ENCODE assay signal across 8 mouse cellular contexts in genomic region chr2:157571224-157571832, GRCm38 (mm10). TPM values are rescaled to one million over a fixed set of nuclear protein-coding genes. Genes with fewer than 3 reads are reported as not detected.
A peak's percentile ranks its signal among the peaks of the same experiment; 100 is the strongest.
DNase-seq lines count a peak whose midpoint lies in the region; ATAC-seq and TF ChIP-seq lines count a peak whose summit lies in the region.

Blcap (minus strand) TSS chr2:157571274.

- H3K9ac ChIP-seq in embryonic facial prominence, embryonic 11.5 days (replicated peaks; ENCODE audit: low read length) = no peak within 1 kb of the TSS
- no peak within 1 kb of the TSS for H3K9ac ChIP-seq in heart, adult 2 months (ENCODE audit: low read depth, low read length)
- H3K9ac ChIP-seq in limb, embryonic 15.5 days = no peak within 1 kb of the TSS
- H3K9ac ChIP-seq in midbrain, postnatal 0 days (replicated peaks; ENCODE audit: low read length, poor library complexity, severe bottlenecking) = no peak within 1 kb of the TSS

- 10% methylated on average over 6 of the region's 6 CpGs for WGBS in embryonic facial prominence, embryonic 11.5 days
- 10% methylated on average over 6 of the region's 6 CpGs for WGBS in heart, adult 2 months
- WGBS in limb, embryonic 15.5 days = 5% methylated on average over 6 of the region's 6 CpGs
- WGBS in midbrain, postnatal 0 days = 7% methylated on average over 6 of the region's 6 CpGs

- no peaks in the 10 kb centered on the region; the same call in 1 of the 2 replicates for H3K36me3 ChIP-seq in embryonic facial prominence, embryonic 11.5 days (replicated peaks; ENCODE audit: control insufficient read depth, insufficient read depth, low read depth, low read length)
- H3K36me3 ChIP-seq in heart, adult 2 months (ENCODE audit: control insufficient read depth, insufficient read depth, low read length) = no peaks in the 10 kb centered on the region
- H3K36me3 ChIP-seq in limb, embryonic 15.5 days = no peaks in the 10 kb centered on the region
- H3K36me3 ChIP-seq in midbrain, postnatal 0 days (ENCODE audit: insufficient read depth, low read length) = no peaks in the 10 kb centered on the region

- no peaks in the 10 kb centered on the region for H3K9me3 ChIP-seq in embryonic facial prominence, embryonic 11.5 days (replicated peaks; ENCODE audit: control insufficient read depth, low read length)
- no peaks in the 10 kb centered on the region for H3K9me3 ChIP-seq in limb, embryonic 15.5 days
- H3K9me3 ChIP-seq in midbrain, postnatal 0 days (ENCODE audit: low read length) = no peaks in the 10 kb centered on the region

- intact Hi-C loops in heart, adult 2 months (cut with DNase I) = loop anchor here (1.0 to 2.0 kb wide), 4 partner anchors 91 to 285 kb away; no protein-coding TSS in a partner anchor

- TF ChIP-seq EP300 in heart, adult 2 months (IDR thresholded peaks at IDR 0.05; ENCODE audit: insufficient read depth, low read depth, low read length) = no peak

- H3K27me3 ChIP-seq in embryonic facial prominence, embryonic 11.5 days (ENCODE audit: control insufficient read depth, insufficient read depth, low read length) = no peaks in the 10 kb centered on the region
- no peaks in the 10 kb centered on the region for H3K27me3 ChIP-seq in heart, adult 2 months (ENCODE audit: control insufficient read depth, insufficient read depth, low read length)
- H3K27me3 ChIP-seq in limb, embryonic 15.5 days = no peaks in the 10 kb centered on the region
- H3K27me3 ChIP-seq in midbrain, postnatal 0 days (ENCODE audit: insufficient read depth, low read length) = no peaks in the 10 kb centered on the region

- no peaks in the 10 kb centered on the region; the same call in 1 of the 2 replicates for H3K4me1 ChIP-seq in embryonic facial prominence, embryonic 11.5 days (ENCODE audit: control insufficient read depth, insufficient read depth, low read length)
- H3K4me1 ChIP-seq in heart, adult 2 months (ENCODE audit: control insufficient read depth, insufficient read depth, low read length) = peaks cover 2% of the 10 kb centered on the region
- H3K4me1 ChIP-seq in limb, embryonic 15.5 days = peaks cover 5% of the 10 kb centered on the region; the same call in 1 of the 2 replicates
- 0 out of 2 replicates have a peak, but pooled peaks cover 3% of the 10 kb centered on the region for H3K4me1 ChIP-seq in midbrain, postnatal 0 days (ENCODE audit: insufficient read depth, low read length)

- H3K79me2 ChIP-seq in heart, adult 2 months (replicated peaks; ENCODE audit: control insufficient read depth, insufficient read depth, low read length) = no peaks in the 10 kb centered on the region

- H3K4me2 ChIP-seq in embryonic facial prominence, embryonic 11.5 days (ENCODE audit: low read depth, low read length) = no peak within 1 kb of the TSS
- H3K4me2 ChIP-seq in limb, embryonic 15.5 days = no peak within 1 kb of the TSS
- no peak within 1 kb of the TSS for H3K4me2 ChIP-seq in midbrain, postnatal 0 days (ENCODE audit: low read depth, low read length, poor library complexity, severe bottlenecking)

- no peak within 1 kb of the TSS for H3K4me3 ChIP-seq in embryonic facial prominence, embryonic 11.5 days (ENCODE audit: low read depth, low read length)
- H3K4me3 ChIP-seq in heart, adult 2 months = no peak within 1 kb of the TSS
- H3K4me3 ChIP-seq in limb, embryonic 15.5 days = no peak within 1 kb of the TSS
- H3K4me3 ChIP-seq in midbrain, postnatal 0 days (ENCODE audit: low read depth, low read length) = no peak within 1 kb of the TSS

- TF ChIP-seq POLR2A in heart, adult 2 months (IDR thresholded peaks at IDR 0.05; ENCODE audit: insufficient read depth, low read depth, low read length) = no peak

- peak; percentile 98 for TF ChIP-seq CTCF in heart, adult 2 months (IDR thresholded peaks at IDR 0.05)
- TF ChIP-seq CTCF in midbrain, postnatal 0 days (IDR thresholded peaks at IDR 0.05) = peak; percentile 95

- DNase-seq in CD4-positive, CD25-positive, alpha-beta regulatory T cell, adult 2 months (ENCODE audit: low read depth, low spot score) = peak; percentile 75
- peak; percentile 80 for DNase-seq in embryonic facial prominence, embryonic 11.5 days (ENCODE audit: low spot score)
- DNase-seq in heart, adult 2 months = peak; percentile 38 to 62
- peak; percentile 70 for DNase-seq in kidney, adult 9 months
- DNase-seq in midbrain, postnatal 0 days (ENCODE audit: low spot score) = peak; percentile 75
- peak; percentile 49 for DNase-seq in thymus, postnatal 25 days

- H3K27ac ChIP-seq in embryonic facial prominence, embryonic 11.5 days (replicated peaks; ENCODE audit: low read depth, low read length) = no peak within 1 kb of the TSS
- no peak within 1 kb of the TSS for H3K27ac ChIP-seq in heart, adult 2 months
- H3K27ac ChIP-seq in limb, embryonic 15.5 days = no peak within 1 kb of the TSS
- no peak within 1 kb of the TSS for H3K27ac ChIP-seq in midbrain, postnatal 0 days (ENCODE audit: low read depth, low read length)

- no peak for ATAC-seq in activated CD4-positive, CD25-positive, alpha-beta regulatory T cell, adult 4 months
- ATAC-seq in embryonic facial prominence, embryonic 11.5 days (replicated peaks; ENCODE audit: insufficient number of reproducible peaks, low FRiP score, low TSS enrichment, low read depth) = peak; percentile 21; the same call in 1 of the 2 replicates
- ATAC-seq in limb, embryonic 15.5 days (ENCODE audit: insufficient number of reproducible peaks, low FRiP score, low TSS enrichment, low read depth) = no peak
- no peak for ATAC-seq in midbrain, postnatal 0 days (ENCODE audit: low FRiP score)

RNA-seq across cellular contexts. Expression of gene Blcap, which starts in this region (rescaled TPM):
- 10 to 100 TPM; 12.9 to 17.7 TPM for polyA plus RNA-seq in activated CD4-positive, CD25-positive, alpha-beta regulatory T cell, adult 4 months (2017; shearing (Covaris generic))
- 90.2 and 97.9 TPM in 2 replicates for polyA plus RNA-seq in embryonic facial prominence, embryonic 11.5 days (2014; fragmentation: Nextera tagmentation; extraction: Ambion mirVana)
- total RNA-seq in heart, adult 2 months (2021) = 10 to 100 TPM; 54.3 to 55.6 TPM
- polyA plus RNA-seq in heart, adult 2 months (2012; rRNA removed) = 62.4 and 93.3 TPM in 2 replicates
- polyA plus RNA-seq in limb, embryonic 15.5 days (2015; fragmentation: Nextera tagmentation; extraction: Ambion mirVana) = 54.3 and 54.5 TPM in 2 replicates
- total RNA-seq in midbrain, postnatal 0 days (2014; rRNA removed) = 307 and 309 TPM in 2 replicates
- polyA plus RNA-seq in midbrain, postnatal 0 days (2015; fragmentation: Nextera tagmentation; extraction: Ambion mirVana) = 394 and 397 TPM in 2 replicates
